Mouse (Mus musculus) brain, embryonic 14.5 days (tissue): Measurements from ENCODE around the gene Agfg1.

Source experiments
- CTCF ChIP-seq: fragments of 200-500 bp; IDR thresholded peaks from 2 replicates; pipeline ENCODE4 v1.5.1; 2012; ENCODE audit warnings: inconsistent platforms, mild to moderate bottlenecking, moderate library complexity, borderline replicate concordance; ENCODE audit not compliant: insufficient read depth, insufficient read length; ENCODE audit errors: extremely low read depth
- POLR2A ChIP-seq: fragments of 200-500 bp; IDR thresholded peaks from 2 replicates; pipeline ENCODE4 v1.6.1; 2012; ENCODE audit warnings: mild to moderate bottlenecking, inconsistent platforms, borderline replicate concordance; ENCODE audit not compliant: poor library complexity, insufficient read depth, insufficient read length, severe bottlenecking; ENCODE audit errors: extremely low read depth

- TF ChIP-seq POLR2A (no peak), CTCF (no peak)
These were observed 40.9 kb downstream of the Agfg1 start for GRCm38 (mm10) chr1:82880196-82880595.
